Mouse (Mus musculus): ENCODE results near the gene Mindy1. TPM values are rescaled to one million over a fixed set of nuclear protein-coding genes. Genes with fewer than 3 reads are reported as not detected.
A peak's percentile ranks its signal among the peaks of the same experiment; 100 is the strongest.

Gene Mindy1
- polyA plus RNA-seq, 1 experiment from 2014 or later: 38.8 TPM

GRCm38 (mm10) chr3:95276428-95276934 is 4.7 kb upstream of the Mindy1 start:
- H3K27me3 ChIP-seq (ENCODE audit: control insufficient read depth, insufficient read depth, low read length): no peaks in the 10 kb centered on the region
- ATAC-seq (ENCODE audit: low FRiP score): no peak
- DNase-seq (ENCODE audit: low spot score, missing footprints): no peak
- 80% methylated on average over 5 of the region's 5 CpGs for WGBS
- H3K27ac ChIP-seq (ENCODE audit: low read depth, low read length): no peak overlapping the region
- no peaks in the 10 kb centered on the region for H3K9me3 ChIP-seq (ENCODE audit: control insufficient read depth, low read length)
- H3K4me1 ChIP-seq (ENCODE audit: control insufficient read depth, insufficient read depth, low read length): no peaks in the 10 kb centered on the region
- no peak overlapping the region for H3K9ac ChIP-seq (ENCODE audit: low read length)
- H3K4me3 ChIP-seq (ENCODE audit: low read depth, low read length): no peak overlapping the region
- H3K36me3 ChIP-seq (ENCODE audit: control insufficient read depth, insufficient read depth, low read length): no peaks in the 10 kb centered on the region
- no peak overlapping the region for H3K4me2 ChIP-seq

GRCm38 (mm10) chr3:95277149-95277551 is 4.0 kb upstream of the Mindy1 start:
- Histone ChIP-seq H3K4me3 (ENCODE audit: low read depth, low read length) (no peak overlapping the region), H3K9ac (ENCODE audit: low read length) (no peak overlapping the region), H3K4me2 (no peak overlapping the region), H3K4me1 (ENCODE audit: control insufficient read depth, insufficient read depth, low read length) (no peaks in the 10 kb centered on the region), H3K27ac (ENCODE audit: low read depth, low read length) (no peak overlapping the region), H3K36me3 (ENCODE audit: control insufficient read depth, insufficient read depth, low read length) (no peaks in the 10 kb centered on the region), H3K27me3 (ENCODE audit: control insufficient read depth, insufficient read depth, low read length) (no peaks in the 10 kb centered on the region), H3K9me3 (ENCODE audit: control insufficient read depth, low read length) (no peaks in the 10 kb centered on the region)
- DNase-seq (ENCODE audit: low spot score, missing footprints) (no peak), ATAC-seq (ENCODE audit: low FRiP score) (no peak)
- 84% methylated on average over 1 of the region's 1 CpGs for WGBS

GRCm38 (mm10) chr3:95280747-95281146 is 398 bp upstream of the Mindy1 start:
- H3K36me3 ChIP-seq (ENCODE audit: control insufficient read depth, insufficient read depth, low read length): no peaks in the 10 kb centered on the region
- ATAC-seq (ENCODE audit: low FRiP score) (no peak), DNase-seq (ENCODE audit: low spot score, missing footprints) (peak; percentile 89)
- peaks cover 9% of the 10 kb centered on the region for H3K4me1 ChIP-seq (ENCODE audit: control insufficient read depth, insufficient read depth, low read length)
- whole genome bisulfite sequencing: 34% methylated on average over 8 of the region's 8 CpGs
- no peak overlapping the region for H3K27ac ChIP-seq (ENCODE audit: low read depth, low read length)
- H3K9me3 ChIP-seq (ENCODE audit: control insufficient read depth, low read length): no peaks in the 10 kb centered on the region
- peak overlapping the region; percentile 78 for H3K4me2 ChIP-seq
- no peaks in the 10 kb centered on the region for H3K27me3 ChIP-seq (ENCODE audit: control insufficient read depth, insufficient read depth, low read length)
- H3K9ac ChIP-seq (ENCODE audit: low read length): peak overlapping the region; percentile 87
- H3K4me3 ChIP-seq (ENCODE audit: low read depth, low read length): peak overlapping the region; percentile 64

GRCm38 (mm10) chr3:95282381-95282864 is 1.3 kb downstream of the Mindy1 start:
- no peaks in the 10 kb centered on the region for H3K27me3 ChIP-seq (ENCODE audit: control insufficient read depth, insufficient read depth, low read length)
- H3K4me2 ChIP-seq: peak overlapping the region; percentile 78
- peak overlapping the region; percentile 92 for H3K9ac ChIP-seq (ENCODE audit: low read length)
- under 1% methylated on average over 11 of the region's 11 CpGs for WGBS
- H3K27ac ChIP-seq (ENCODE audit: low read depth, low read length): peak overlapping the region; percentile 93
- no peaks in the 10 kb centered on the region for H3K9me3 ChIP-seq (ENCODE audit: control insufficient read depth, low read length)
- no peaks in the 10 kb centered on the region for H3K36me3 ChIP-seq (ENCODE audit: control insufficient read depth, insufficient read depth, low read length)
- peaks cover 9% of the 10 kb centered on the region for H3K4me1 ChIP-seq (ENCODE audit: control insufficient read depth, insufficient read depth, low read length)
- DNase-seq (ENCODE audit: low spot score, missing footprints) (no peak), ATAC-seq (ENCODE audit: low FRiP score) (no peak)
- peak overlapping the region; percentile 61 for H3K4me3 ChIP-seq (ENCODE audit: low read depth, low read length)

GRCm38 (mm10) chr3:95282865-95283588 is 1.9 kb downstream of the Mindy1 start:
- Histone ChIP-seq H3K36me3 (ENCODE audit: control insufficient read depth, insufficient read depth, low read length) (no peaks in the 10 kb centered on the region), H3K9me3 (ENCODE audit: control insufficient read depth, low read length) (no peaks in the 10 kb centered on the region), H3K4me1 (ENCODE audit: control insufficient read depth, insufficient read depth, low read length) (peaks cover 9% of the 10 kb centered on the region), H3K27me3 (ENCODE audit: control insufficient read depth, insufficient read depth, low read length) (no peaks in the 10 kb centered on the region), H3K9ac (ENCODE audit: low read length) (peak overlapping the region; percentile 92), H3K4me3 (ENCODE audit: low read depth, low read length) (peak overlapping the region; percentile 61), H3K4me2 (peak overlapping the region; percentile 78), H3K27ac (ENCODE audit: low read depth, low read length) (peak overlapping the region; percentile 93)
- WGBS: under 1% methylated on average over 49 of the region's 51 CpGs
- DNase-seq (ENCODE audit: low spot score, missing footprints) (peak; percentile 97), ATAC-seq (ENCODE audit: low FRiP score) (peak; percentile 74)

- peak overlapping the region; percentile 61 for H3K4me3 ChIP-seq (ENCODE audit: low read depth, low read length)
- no peak for DNase-seq (ENCODE audit: low spot score, missing footprints)
- H3K4me2 ChIP-seq: peak overlapping the region; percentile 78
- no peak for ATAC-seq (ENCODE audit: low FRiP score)
- H3K9ac ChIP-seq (ENCODE audit: low read length): peak overlapping the region; percentile 92
- H3K27me3 ChIP-seq (ENCODE audit: control insufficient read depth, insufficient read depth, low read length): no peaks in the 10 kb centered on the region
- WGBS: 2% methylated on average over 7 of the region's 7 CpGs
- no peaks in the 10 kb centered on the region for H3K9me3 ChIP-seq (ENCODE audit: control insufficient read depth, low read length)
- peaks cover 9% of the 10 kb centered on the region for H3K4me1 ChIP-seq (ENCODE audit: control insufficient read depth, insufficient read depth, low read length)
- peak overlapping the region; percentile 93 for H3K27ac ChIP-seq (ENCODE audit: low read depth, low read length)
- H3K36me3 ChIP-seq (ENCODE audit: control insufficient read depth, insufficient read depth, low read length): no peaks in the 10 kb centered on the region
Observed at GRCm38 (mm10) chr3:95283589-95283941, 2.4 kb downstream of the Mindy1 start.

- WGBS: 46% methylated on average over 1 of the region's 1 CpGs
- Histone ChIP-seq H3K4me3 (ENCODE audit: low read depth, low read length) (peak overlapping the region; percentile 61; the same call in 1 of the 2 replicates), H3K9ac (ENCODE audit: low read length) (peak overlapping the region; percentile 92), H3K4me1 (ENCODE audit: control insufficient read depth, insufficient read depth, low read length) (peaks cover 9% of the 10 kb centered on the region), H3K36me3 (ENCODE audit: control insufficient read depth, insufficient read depth, low read length) (no peaks in the 10 kb centered on the region), H3K9me3 (ENCODE audit: control insufficient read depth, low read length) (no peaks in the 10 kb centered on the region), H3K27me3 (ENCODE audit: control insufficient read depth, insufficient read depth, low read length) (no peaks in the 10 kb centered on the region), H3K27ac (ENCODE audit: low read depth, low read length) (no peak overlapping the region), H3K4me2 (peak overlapping the region; percentile 78)
- ATAC-seq (ENCODE audit: low FRiP score) (no peak), DNase-seq (ENCODE audit: low spot score, missing footprints) (peak; percentile 78)
Observed at GRCm38 (mm10) chr3:95284062-95284461, 2.9 kb downstream of the Mindy1 start.

- Histone ChIP-seq H3K36me3 (ENCODE audit: control insufficient read depth, insufficient read depth, low read length) (no peaks in the 10 kb centered on the region), H3K4me2 (peak overlapping the region; percentile 78; the same call in 1 of the 2 replicates), H3K4me1 (ENCODE audit: control insufficient read depth, insufficient read depth, low read length) (peaks cover 9% of the 10 kb centered on the region), H3K27ac (ENCODE audit: low read depth, low read length) (no peak overlapping the region), H3K4me3 (ENCODE audit: low read depth, low read length) (no peak overlapping the region), H3K27me3 (ENCODE audit: control insufficient read depth, insufficient read depth, low read length) (no peaks in the 10 kb centered on the region), H3K9ac (ENCODE audit: low read length) (no peak overlapping the region), H3K9me3 (ENCODE audit: control insufficient read depth, low read length) (no peaks in the 10 kb centered on the region)
- peak; percentile 73 for DNase-seq (ENCODE audit: low spot score, missing footprints)
- WGBS: 89% methylated on average over 12 of the region's 12 CpGs
- ATAC-seq (ENCODE audit: low FRiP score): no peak
Observed at GRCm38 (mm10) chr3:95284501-95285281, 3.5 kb downstream of the Mindy1 start.

GRCm38 (mm10) chr3:95285390-95285789 is 4.2 kb downstream of the Mindy1 start:
- peaks cover 9% of the 10 kb centered on the region for H3K4me1 ChIP-seq (ENCODE audit: control insufficient read depth, insufficient read depth, low read length)
- no peak overlapping the region for H3K27ac ChIP-seq (ENCODE audit: low read depth, low read length)
- no peaks in the 10 kb centered on the region for H3K36me3 ChIP-seq (ENCODE audit: control insufficient read depth, insufficient read depth, low read length)
- no peak overlapping the region for H3K9ac ChIP-seq (ENCODE audit: low read length)
- H3K27me3 ChIP-seq (ENCODE audit: control insufficient read depth, insufficient read depth, low read length): no peaks in the 10 kb centered on the region
- H3K4me3 ChIP-seq (ENCODE audit: low read depth, low read length): no peak overlapping the region
- no peak overlapping the region for H3K4me2 ChIP-seq
- 91% methylated on average over 5 of the region's 5 CpGs for WGBS
- ATAC-seq (ENCODE audit: low FRiP score): no peak
- H3K9me3 ChIP-seq (ENCODE audit: control insufficient read depth, low read length): no peaks in the 10 kb centered on the region
- DNase-seq (ENCODE audit: low spot score, missing footprints): peak; percentile 56

Measured in midbrain, embryonic 11.5 days (tissue).